Mouse (Mus musculus) lung, adult 2 months (tissue): Measurements from ENCODE around the gene Pigq.

Experiments used
- CTCF ChIP-seq: fragments of 200-500 bp; IDR thresholded peaks from 2 replicates; pipeline ENCODE4 v1.5.1; 2011; ENCODE audit warnings: mild to moderate bottlenecking, low read length, control low read depth; ENCODE audit not compliant: insufficient read depth
- POLR2A ChIP-seq: fragments of 200-500 bp; IDR thresholded peaks from 2 replicates; pipeline ENCODE4 v1.6.1; 2011; ENCODE audit warnings: low read depth, mild to moderate bottlenecking, control low read depth, low read length, borderline replicate concordance; ENCODE audit errors: extremely low read depth

- TF ChIP-seq POLR2A: peak; percentile 46; the same call in 1 of the 2 replicates
- no peak for TF ChIP-seq CTCF
Observed at GRCm38 (mm10) chr17:25941511-25942241, 3.1 kb downstream of the Pigq start.
